Comparison of ENCODE assay signal across 12 mouse cellular contexts in the genomic region with DNA sequence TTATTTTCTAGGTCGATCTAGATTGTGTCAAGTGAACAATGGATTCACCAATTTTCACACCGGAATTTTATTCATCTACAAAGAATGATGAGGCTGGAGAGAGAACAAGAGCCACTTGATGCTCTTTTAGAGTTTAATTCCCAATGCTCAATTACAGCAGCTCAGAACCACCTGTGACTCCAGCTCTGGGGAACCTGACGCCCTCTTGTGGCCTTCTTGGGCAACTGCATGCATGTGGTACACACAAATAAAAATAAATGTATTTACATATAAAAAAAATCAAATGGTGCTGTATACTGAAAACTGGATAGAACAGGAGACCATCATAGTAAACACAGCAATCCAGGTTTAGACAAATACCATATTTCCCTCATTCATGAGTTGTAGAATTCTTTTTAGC. TPM values are rescaled to one million over a fixed set of nuclear protein-coding genes. Genes with fewer than 3 reads are reported as not detected.
DNase-seq lines count a peak whose midpoint lies in the region; ATAC-seq and TF ChIP-seq lines count a peak whose summit lies in the region.
"Had no signal": no experiment of that assay in that cellular context is flagged by ENCODE, and none has a peak within 500 bp of the region (broad histone marks: within the 10 kb centered on the region; RNA-seq: fewer than 3 reads in every experiment).

No protein-coding gene starts in this region.

- no peak for ATAC-seq in kidney, embryonic 15.5 days (replicated peaks; ENCODE audit: low FRiP score)

- 55% methylated on average over 3 of the region's 3 CpGs for WGBS in kidney, adult 2 months
- WGBS in kidney, embryonic 15.5 days: 61% methylated on average over 3 of the region's 3 CpGs

- H3K9ac ChIP-seq in kidney, embryonic 15.5 days: no peak overlapping the region
- H3K9ac ChIP-seq in ES-Bruce4 (ENCODE audit: low read depth, poor library complexity, severe bottlenecking): no peak overlapping the region
- H3K9ac ChIP-seq: stomach, embryonic 15.5 days had no signal

- TF ChIP-seq POLR2A in kidney, adult 2 months (IDR thresholded peaks at IDR 0.05; ENCODE audit: low read depth, low read length): no peak
- TF ChIP-seq POLR2A in ES-Bruce4 (IDR thresholded peaks at IDR 0.05; ENCODE audit: insufficient read depth, low read length): no peak
- no peak for TF ChIP-seq POLR2A in embryonic fibroblast, embryonic 13.5 days (IDR thresholded peaks at IDR 0.05; ENCODE audit: low read depth, low read length)

- no peak for TF ChIP-seq EP300 in ES-Bruce4 (IDR thresholded peaks at IDR 0.05; ENCODE audit: insufficient read depth, low read depth, low read length)

- no peak overlapping the region for H3K4me3 ChIP-seq in kidney, adult 2 months (ENCODE audit: insufficient read depth, low read depth, low read length)
- H3K4me3 ChIP-seq in kidney, embryonic 15.5 days (replicated peaks): no peak overlapping the region
- H3K4me3 ChIP-seq in ES-Bruce4 (ENCODE audit: low read depth, low read length): no peak overlapping the region
- no peak overlapping the region for H3K4me3 ChIP-seq in embryonic fibroblast, embryonic 13.5 days (ENCODE audit: insufficient read depth, low read length)
- H3K4me3 ChIP-seq: stomach, embryonic 15.5 days had no signal

- no peaks in the 10 kb centered on the region for H3K4me1 ChIP-seq in kidney, adult 2 months (ENCODE audit: control insufficient read depth, insufficient read depth, low read length)
- 0 out of 2 replicates have a peak, but pooled peaks cover 11% of the 10 kb centered on the region for H3K4me1 ChIP-seq in kidney, embryonic 15.5 days
- H3K4me1 ChIP-seq in ES-Bruce4 (ENCODE audit: control insufficient read depth, insufficient read depth, low read length): peaks cover 4% of the 10 kb centered on the region
- H3K4me1 ChIP-seq in embryonic fibroblast, embryonic 13.5 days (ENCODE audit: control insufficient read depth, insufficient read depth, low read length): no peaks in the 10 kb centered on the region
- H3K4me1 ChIP-seq: stomach, embryonic 15.5 days had no signal

- no peak overlapping the region for H3K27ac ChIP-seq in kidney, adult 2 months (ENCODE audit: insufficient read depth, low read depth, low read length)
- no peak overlapping the region for H3K27ac ChIP-seq in kidney, embryonic 15.5 days
- no peak overlapping the region for H3K27ac ChIP-seq in ES-Bruce4 (ENCODE audit: insufficient read depth, low read length)
- no peak overlapping the region for H3K27ac ChIP-seq in embryonic fibroblast, embryonic 13.5 days (ENCODE audit: insufficient read depth, low read length)
- H3K27ac ChIP-seq: stomach, embryonic 15.5 days had no signal

- TF ChIP-seq CTCF in kidney, adult 2 months (conservative IDR thresholded peaks at IDR 0.05; ENCODE audit: insufficient read depth, insufficient read length, low read depth, low read length): peak; percentile 56
- TF ChIP-seq CTCF in ES-Bruce4 (IDR thresholded peaks at IDR 0.05; ENCODE audit: low read depth, low read length): peak; percentile 75
- TF ChIP-seq CTCF in embryonic fibroblast, embryonic 13.5 days (IDR thresholded peaks at IDR 0.05; ENCODE audit: borderline replicate concordance, insufficient read depth, low read length): peak; percentile 40; the same call in 1 of the 2 replicates

- no peaks in the 10 kb centered on the region for H3K27me3 ChIP-seq in kidney, adult 2 months (replicated peaks; ENCODE audit: control insufficient read depth, insufficient read depth, low read length)
- no peaks in the 10 kb centered on the region for H3K27me3 ChIP-seq in kidney, embryonic 15.5 days
- no peaks in the 10 kb centered on the region for H3K27me3 ChIP-seq in ES-Bruce4 (ENCODE audit: control insufficient read depth, insufficient read depth, low read length, poor library complexity, severe bottlenecking)
- H3K27me3 ChIP-seq: stomach, embryonic 15.5 days had no signal

- intact Hi-C loops in heart, postnatal 14 days (cut with DNase I): no loop called here
- intact Hi-C loops in left cerebral cortex, postnatal 4 days (cut with DNase I): no loop called here

- peak; percentile 19 for DNase-seq in kidney, adult 2 months
- peak; percentile 48 for DNase-seq in 416B (ENCODE audit: low read depth)
- DNase-seq in cerebellum, adult 18-20 months: no peak
- no peak for DNase-seq in heart, postnatal 14 days
- no peak for DNase-seq in left cerebral cortex, postnatal 4 days
- DNase-seq: adrenal gland, adult 2 months; heart, adult 11 months; lung, postnatal 10 days had no signal

- H3K4me2 ChIP-seq in kidney, embryonic 15.5 days: no peak overlapping the region
- H3K4me2 ChIP-seq: stomach, embryonic 15.5 days had no signal

- no peaks in the 10 kb centered on the region for H3K36me3 ChIP-seq in kidney, adult 2 months (ENCODE audit: control insufficient read depth, insufficient read depth, low read length)
- no peaks in the 10 kb centered on the region for H3K36me3 ChIP-seq in kidney, embryonic 15.5 days
- H3K36me3 ChIP-seq in ES-Bruce4 (ENCODE audit: control insufficient read depth, insufficient read depth, low read length, poor library complexity, severe bottlenecking): no peaks in the 10 kb centered on the region
- H3K36me3 ChIP-seq: stomach, embryonic 15.5 days had no signal

- H3K9me3 ChIP-seq in kidney, embryonic 15.5 days (replicated peaks): no peaks in the 10 kb centered on the region
- no peaks in the 10 kb centered on the region for H3K9me3 ChIP-seq in ES-Bruce4 (replicated peaks; ENCODE audit: control insufficient read depth, insufficient read depth, low read length, poor library complexity, severe bottlenecking)
- H3K9me3 ChIP-seq: stomach, embryonic 15.5 days had no signal

RNA-seq across cellular contexts. Expression of gene Fbxl2, which starts 1.5 kb away (rescaled TPM):
- 2.8 and 3.5 TPM in 2 replicates for polyA plus RNA-seq in kidney, adult 2 months (2012; rRNA removed)
- 3.1 and 5.0 TPM in 2 replicates for polyA plus RNA-seq in kidney, embryonic 15.5 days (2015; fragmentation: Nextera tagmentation; extraction: Ambion mirVana)
- 6.9 and 8.6 TPM in 2 replicates for polyA plus RNA-seq in ES-Bruce4 (2011; ENCODE audit: insufficient read depth, insufficient read length, low read depth, missing spikeins)
- polyA plus RNA-seq in embryonic fibroblast, embryonic 13.5 days (2011; ENCODE audit: insufficient read length, low read depth, missing spikeins): 4.9 and 5.1 TPM in 2 replicates
- under 1 TPM; 0.93 TPM for total RNA-seq in heart, postnatal 14 days (2021)
- 10 to 100 TPM; 39.1 to 40.0 TPM for total RNA-seq in left cerebral cortex, postnatal 4 days (2021)

RNA-seq across cellular contexts. Expression of gene Susd5, which starts 12.5 kb away (rescaled TPM):
- 0.48 and 0.90 TPM in 2 replicates for polyA plus RNA-seq in kidney, adult 2 months (2012; rRNA removed)
- polyA plus RNA-seq in kidney, embryonic 15.5 days (2015; fragmentation: Nextera tagmentation; extraction: Ambion mirVana): 0.98 and 0.99 TPM in 2 replicates
- 0.53 and 0.73 TPM in 2 replicates for polyA plus RNA-seq in ES-Bruce4 (2011; ENCODE audit: insufficient read depth, insufficient read length, low read depth, missing spikeins)
- 0.12 and 0.51 TPM in 2 replicates for polyA plus RNA-seq in embryonic fibroblast, embryonic 13.5 days (2011; ENCODE audit: insufficient read length, low read depth, missing spikeins)
- total RNA-seq in heart, postnatal 14 days (2021): 1 to 10 TPM in 1 of 2 experiments, under 1 TPM in 1; 0.73 to 1.1 TPM
- total RNA-seq in left cerebral cortex, postnatal 4 days (2021): 1 to 10 TPM; 1.6 to 1.9 TPM

Comparison
In these comparisons a context has a peak if more than half of its experiments do, and no peak if none do; other contexts are left out.
1. DNase-seq: peak in kidney, adult 2 months (single experiment) and 416B (single experiment); none in cerebellum, adult 18-20 months (0 of 2), heart, postnatal 14 days (0 of 2) and left cerebral cortex, postnatal 4 days (single experiment).
2. Peak in every context shown above with its lines, with median percentiles within 50 percentile points of each other: CTCF ChIP-seq.